Mouse (Mus musculus): ENCODE data around the gene Pkd1l3. TPM values are rescaled to one million over a fixed set of nuclear protein-coding genes. Genes with fewer than 3 reads are reported as not detected.

Pkd1l3 gene
- polyA plus RNA-seq (2014; fragmentation: Illumina TruSeq; extraction: RNeasy Lipid Tissue Mini Kit (QIAGEN cat#74804); ENCODE audit: insufficient read depth, low read depth, low replicate concordance), result not detected

DNA sequence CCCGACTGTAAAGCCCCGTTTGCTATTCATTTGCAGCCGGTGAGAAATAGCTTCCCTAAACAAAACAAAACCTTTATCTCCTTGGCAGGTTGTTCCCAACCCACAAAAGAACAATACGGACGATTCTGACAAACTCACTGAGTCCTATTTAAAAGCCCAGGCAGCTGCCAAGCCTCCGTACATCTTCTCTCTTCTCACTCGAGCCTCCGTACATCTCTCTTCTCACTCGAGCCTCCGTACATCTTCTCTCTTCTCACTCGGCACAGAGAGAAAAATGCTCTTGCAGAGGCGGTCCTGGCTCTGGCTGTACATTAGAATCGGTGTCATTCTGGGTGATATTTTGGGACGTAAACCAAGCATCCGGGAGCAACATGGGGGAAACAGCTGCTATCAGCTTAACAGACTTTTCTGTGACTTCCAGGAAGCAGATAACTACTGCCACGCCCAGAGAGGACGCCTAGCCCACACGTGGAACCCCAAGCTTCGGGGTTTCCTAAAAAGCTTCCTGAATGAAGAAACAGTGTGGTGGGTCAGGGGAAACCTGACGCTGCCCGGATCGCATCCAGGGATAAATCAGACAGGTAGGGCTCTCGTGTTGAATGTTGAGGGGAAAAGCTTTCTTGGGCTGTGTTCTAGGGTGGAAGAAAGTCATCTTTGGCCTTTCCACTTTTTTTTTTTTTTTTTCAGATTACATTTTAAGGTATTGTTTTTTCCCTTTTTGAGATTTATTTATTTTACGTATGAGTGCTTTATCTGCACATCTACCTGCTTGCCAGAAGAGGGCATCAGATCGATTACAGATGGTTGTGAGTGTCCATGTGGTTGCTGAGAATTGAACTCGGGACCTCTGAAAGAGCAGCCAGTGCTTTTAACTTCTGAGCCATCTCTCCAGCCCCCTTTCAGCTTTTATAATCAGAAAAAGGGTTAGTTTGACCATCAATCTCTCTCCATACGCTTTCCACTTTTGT lies at the start of gene Pkd1l3:
Pkd1l3 (plus strand) TSS at position 275 of the 968 bp plus-strand sequence.

DNA sequence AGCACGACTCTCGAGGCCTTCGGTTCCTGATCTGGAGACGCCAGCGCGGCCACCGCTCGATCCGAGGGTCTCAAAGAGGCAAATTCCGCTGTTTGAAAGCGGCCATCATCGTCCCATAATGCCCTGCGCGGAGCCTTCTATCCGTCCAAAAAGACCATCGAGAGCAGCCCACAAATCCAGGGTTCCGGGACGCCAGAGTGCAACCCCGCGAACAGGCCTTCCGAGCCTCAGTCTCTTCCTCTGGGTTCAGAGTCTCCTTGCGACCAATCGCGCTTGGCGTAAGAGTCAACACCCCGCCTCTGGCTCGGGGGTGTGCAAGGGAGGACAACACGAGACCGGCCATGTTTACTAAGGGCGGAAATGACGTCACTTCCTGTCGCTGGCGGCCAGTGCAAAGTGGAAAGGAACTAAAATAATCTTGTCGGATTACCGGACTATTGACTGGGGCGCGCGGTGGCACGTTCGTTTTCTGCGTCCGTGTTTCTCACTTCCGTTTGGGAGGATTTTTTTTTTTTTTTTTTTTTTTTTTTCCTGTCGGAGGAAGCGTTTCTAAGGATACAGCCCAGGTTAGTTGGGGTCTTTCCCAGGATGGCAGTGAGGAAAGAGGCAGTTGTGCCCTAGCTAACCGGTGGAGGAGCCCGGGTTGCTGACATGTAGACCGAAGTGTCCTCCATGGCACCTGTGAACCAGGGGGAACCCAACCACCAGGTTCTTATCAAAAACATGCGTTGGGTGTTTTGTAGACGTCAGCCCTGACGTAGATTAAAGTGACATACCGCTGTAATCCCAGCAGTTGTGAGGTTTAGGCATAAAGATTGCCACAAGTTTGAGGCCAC lies 48.6 kb upstream of the Pkd1l3 start, which contains the start of the genes Dhx38 and Txnl4b:
Dhx38 (minus strand) TSS at position 364 of the 836 bp plus-strand sequence.
Txnl4b (plus strand) TSS at position 395 of the 836 bp plus-strand sequence.

DNA sequence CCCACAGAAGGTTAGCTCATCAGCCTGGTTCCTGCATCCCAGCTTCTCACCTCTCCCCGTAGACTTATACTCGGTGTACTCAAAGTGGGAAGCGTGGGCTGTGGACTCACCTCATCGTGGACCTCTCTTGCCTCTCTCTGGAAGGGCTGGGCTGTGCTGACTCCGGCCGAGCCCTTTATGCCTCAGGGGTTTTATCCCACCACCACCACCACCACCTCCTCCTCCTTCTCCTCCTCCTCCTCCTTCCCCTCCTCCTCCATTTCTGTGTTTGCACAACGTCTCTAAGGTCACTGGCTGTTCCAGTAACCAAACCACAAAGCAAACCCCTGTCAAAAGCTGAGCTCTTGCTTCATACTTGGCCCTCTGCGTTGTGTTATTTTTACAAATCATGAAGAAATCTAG lies 35.4 kb upstream of the Pkd1l3 start, which contains the start of gene Hp:
Hp (minus strand) TSS at position 273 of the 402 bp plus-strand sequence.

DNA sequence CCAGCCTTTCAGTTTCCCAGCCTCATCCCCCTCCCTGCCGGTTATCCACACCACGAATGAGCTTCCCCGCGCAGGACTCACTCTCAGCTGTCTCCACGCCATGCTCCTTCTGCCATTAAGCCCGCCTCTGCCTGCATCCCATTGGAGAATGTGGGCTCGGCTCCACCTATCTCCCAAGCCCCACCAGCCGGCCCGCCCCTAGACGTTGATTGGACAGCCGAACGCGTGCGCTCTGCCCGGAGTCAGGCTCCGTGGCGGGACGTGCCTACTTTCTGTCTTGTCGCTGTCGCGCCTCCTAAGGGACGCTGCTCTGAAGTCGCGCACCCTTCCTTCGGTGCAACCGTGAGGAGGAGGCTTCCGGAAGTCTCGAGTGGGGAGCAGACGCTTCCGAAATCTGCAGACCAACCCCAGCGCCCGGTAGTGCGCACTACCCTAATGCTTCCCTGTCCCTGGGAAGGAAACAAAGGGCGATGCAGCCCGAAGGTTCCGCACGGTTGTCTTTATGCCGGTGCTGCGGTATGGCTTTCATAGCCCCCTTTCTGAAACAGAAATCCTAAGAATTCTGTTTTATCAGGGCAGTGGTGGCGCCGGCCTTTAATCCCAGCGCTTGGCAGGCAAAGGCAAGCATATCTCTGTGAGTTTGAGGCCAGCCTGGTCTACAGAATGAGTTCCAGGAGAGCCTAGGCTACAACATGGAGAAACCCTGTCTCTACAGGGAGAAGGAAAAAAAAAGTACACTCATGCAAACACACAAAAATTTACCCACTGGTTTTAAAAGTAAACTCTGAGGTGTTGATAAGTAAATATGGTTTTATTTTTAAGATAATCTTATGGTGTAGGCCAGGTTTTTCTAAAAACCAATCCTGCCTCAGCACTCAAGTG lies 5.8 kb upstream of the Pkd1l3 start, which contains the start of gene Dhodh:
Dhodh (minus strand) TSS at position 403 of the 882 bp plus-strand sequence.

DNA sequence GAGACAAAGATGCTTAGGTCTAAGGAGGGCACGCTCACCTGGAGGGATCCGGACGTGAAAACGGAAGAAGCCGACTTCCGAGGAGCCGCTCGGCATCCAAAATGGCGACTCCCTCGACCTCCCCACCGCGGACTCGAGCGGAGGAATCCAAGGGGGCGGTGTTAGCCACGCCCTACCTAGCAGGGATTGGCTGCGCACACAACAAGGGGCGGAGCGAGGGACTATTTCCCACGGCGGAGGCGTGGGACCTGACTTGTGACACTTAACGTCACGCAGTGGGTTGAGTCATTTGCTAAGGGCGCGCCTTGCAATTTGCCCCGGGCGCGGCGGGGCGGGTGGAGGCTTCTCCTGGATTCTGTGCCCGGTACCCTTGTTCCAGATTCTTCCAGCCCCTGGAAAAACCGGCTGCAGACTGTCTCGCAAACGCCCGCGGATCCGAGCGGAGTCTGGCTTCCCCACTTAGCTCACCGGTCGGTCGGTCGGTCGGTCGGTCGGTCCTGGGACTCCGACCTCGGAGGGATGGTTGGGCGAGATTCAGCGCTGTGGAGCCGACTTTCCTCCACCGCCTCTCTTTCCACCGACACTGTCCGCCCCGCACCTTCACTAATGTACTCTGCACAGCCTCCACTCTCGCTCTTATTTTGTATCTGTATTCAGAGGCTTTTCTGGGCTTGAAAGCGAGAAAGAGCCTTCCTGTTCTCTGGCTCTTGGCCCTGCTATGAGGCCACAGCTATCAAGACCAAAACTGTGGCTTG lies 79.0 kb downstream of the Pkd1l3 start, which contains the start of gene Ist1:
Ist1 (minus strand) TSS at position 115 of the 755 bp plus-strand sequence.

DNA sequence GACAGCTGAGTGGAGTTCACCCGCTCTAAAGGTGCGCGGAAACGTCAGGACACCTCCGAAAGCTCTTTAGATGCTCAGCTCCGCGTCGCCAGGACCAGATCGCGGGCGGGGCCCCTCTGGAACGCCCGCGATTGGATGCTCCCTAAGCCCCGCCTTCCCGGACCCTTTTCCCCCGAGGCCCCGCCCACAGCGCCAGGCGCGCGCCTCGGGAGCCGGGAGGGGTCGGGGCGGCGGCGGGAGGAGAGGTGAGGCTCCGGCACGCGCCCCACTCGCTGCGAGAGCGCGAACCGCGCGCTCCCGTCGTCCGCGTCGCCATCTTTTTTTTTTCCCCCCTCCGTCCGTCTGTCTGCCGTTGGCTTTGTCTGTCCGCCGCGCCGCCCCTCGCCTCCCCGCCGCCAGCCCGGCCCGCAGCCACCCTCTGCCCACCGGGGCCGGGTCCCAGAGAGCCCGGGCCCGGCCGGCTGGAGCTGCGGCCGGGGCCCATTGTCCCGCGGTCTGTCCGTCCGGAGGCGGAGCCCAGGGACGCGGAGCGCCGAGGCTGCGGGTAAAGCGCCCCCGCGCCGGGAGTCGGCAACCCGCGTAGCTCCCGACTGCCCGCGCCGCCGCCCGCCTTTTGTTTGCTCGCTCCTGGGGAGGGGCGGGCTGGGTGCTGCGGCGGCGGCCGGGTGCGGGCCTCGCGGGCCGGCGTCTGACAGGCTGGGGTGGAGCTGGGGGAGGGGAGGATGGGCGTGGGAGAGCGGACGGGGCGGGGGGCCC lies 91.2 kb downstream of the Pkd1l3 start, which contains the start of gene Zfp821:
Zfp821 (plus strand) TSS at position 227 of the 756 bp plus-strand sequence.

Other genes starting within 250 kb of the Pkd1l3 start
- not detected for gene Pmfbp1, start 120.5 kb upstream of the Pkd1l3 start, polyA plus RNA-seq (2014; fragmentation: Illumina TruSeq; extraction: RNeasy Lipid Tissue Mini Kit (QIAGEN cat#74804); ENCODE audit: insufficient read depth, low read depth, low replicate concordance)
- gene Dhx38, start 48.7 kb upstream of the Pkd1l3 start, polyA plus RNA-seq (2014; fragmentation: Illumina TruSeq; extraction: RNeasy Lipid Tissue Mini Kit (QIAGEN cat#74804); ENCODE audit: insufficient read depth, low read depth, low replicate concordance), result 11.2 TPM
- gene Txnl4b, start 48.6 kb upstream of the Pkd1l3 start, polyA plus RNA-seq (2014; fragmentation: Illumina TruSeq; extraction: RNeasy Lipid Tissue Mini Kit (QIAGEN cat#74804); ENCODE audit: insufficient read depth, low read depth, low replicate concordance), result 9.9 TPM
- gene Hp, start 35.3 kb upstream of the Pkd1l3 start, polyA plus RNA-seq (2014; fragmentation: Illumina TruSeq; extraction: RNeasy Lipid Tissue Mini Kit (QIAGEN cat#74804); ENCODE audit: insufficient read depth, low read depth, low replicate concordance), result 1,373 TPM
- gene Dhodh, start 5.8 kb upstream of the Pkd1l3 start, polyA plus RNA-seq (2014; fragmentation: Illumina TruSeq; extraction: RNeasy Lipid Tissue Mini Kit (QIAGEN cat#74804); ENCODE audit: insufficient read depth, low read depth, low replicate concordance), result 12.3 TPM
- gene Ist1, start 78.7 kb downstream of the Pkd1l3 start, polyA plus RNA-seq (2014; fragmentation: Illumina TruSeq; extraction: RNeasy Lipid Tissue Mini Kit (QIAGEN cat#74804); ENCODE audit: insufficient read depth, low read depth, low replicate concordance), result 55.1 TPM
- 10.9 TPM for gene Zfp821, start 91.0 kb downstream of the Pkd1l3 start, polyA plus RNA-seq (2014; fragmentation: Illumina TruSeq; extraction: RNeasy Lipid Tissue Mini Kit (QIAGEN cat#74804); ENCODE audit: insufficient read depth, low read depth, low replicate concordance)
- 7.5 TPM for gene Atxn1l, start 123.2 kb downstream of the Pkd1l3 start, polyA plus RNA-seq (2014; fragmentation: Illumina TruSeq; extraction: RNeasy Lipid Tissue Mini Kit (QIAGEN cat#74804); ENCODE audit: insufficient read depth, low read depth, low replicate concordance)
- 38.2 TPM for gene Ap1g1, start 164.0 kb downstream of the Pkd1l3 start, polyA plus RNA-seq (2014; fragmentation: Illumina TruSeq; extraction: RNeasy Lipid Tissue Mini Kit (QIAGEN cat#74804); ENCODE audit: insufficient read depth, low read depth, low replicate concordance)